Mouse (Mus musculus): Measurements from ENCODE around the gene Med19. TPM values are rescaled to one million over a fixed set of nuclear protein-coding genes. Genes with fewer than 3 reads are reported as not detected.
"Not testable (repeated sequence)": the region's sequence is repeated elsewhere in the genome, so short reads cannot be mapped to it uniquely, and the experiment has no call there.

Gene Med19
- polyA plus RNA-seq, 1 experiment from 2014 or later, result 55.4 TPM

DNA sequence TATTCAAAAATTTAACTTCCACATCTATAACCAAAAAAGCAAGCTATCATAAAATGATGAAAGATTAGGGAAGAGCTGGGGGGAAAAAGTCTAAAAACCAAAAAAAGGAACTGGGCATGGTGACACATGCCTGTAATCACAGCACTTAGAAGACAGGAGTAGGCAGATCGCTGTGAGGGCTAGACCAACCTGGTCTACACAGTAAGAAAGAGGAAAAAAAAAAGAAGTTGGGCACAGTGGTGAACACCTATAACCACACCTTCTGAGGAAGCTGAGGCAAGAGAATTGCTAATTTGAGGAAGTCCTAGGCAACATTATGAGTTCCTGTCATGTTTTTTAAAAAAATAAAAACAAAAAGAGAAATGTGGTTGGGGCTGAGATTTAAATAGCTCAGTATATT, 22.3 kb upstream of the Med19 start:
- H3K9ac ChIP-seq (ENCODE audit: low read length), result no peak overlapping the region
- no peak overlapping the region for H3K4me3 ChIP-seq (ENCODE audit: low read depth, low read length)
- no peaks in the 10 kb centered on the region for H3K36me3 ChIP-seq (ENCODE audit: control insufficient read depth, insufficient read depth, low read length)
- H3K4me1 ChIP-seq (ENCODE audit: control insufficient read depth, insufficient read depth, low read length), result no peaks in the 10 kb centered on the region
- ATAC-seq (ENCODE audit: insufficient number of reproducible peaks, low FRiP score, low TSS enrichment, low read depth) (no peak), DNase-seq (ENCODE audit: low spot score) (no peak)
- 81% methylated on average over 1 of the region's 1 CpGs for WGBS
- no peaks in the 10 kb centered on the region for H3K27me3 ChIP-seq (ENCODE audit: control insufficient read depth, insufficient read depth, low read length)
- H3K4me2 ChIP-seq (ENCODE audit: low read depth, severe bottlenecking), result no peak overlapping the region
- no peaks in the 10 kb centered on the region for H3K9me3 ChIP-seq (ENCODE audit: control insufficient read depth, low read length)
- no peak overlapping the region for H3K27ac ChIP-seq (replicated peaks; ENCODE audit: low read depth, low read length)

DNA sequence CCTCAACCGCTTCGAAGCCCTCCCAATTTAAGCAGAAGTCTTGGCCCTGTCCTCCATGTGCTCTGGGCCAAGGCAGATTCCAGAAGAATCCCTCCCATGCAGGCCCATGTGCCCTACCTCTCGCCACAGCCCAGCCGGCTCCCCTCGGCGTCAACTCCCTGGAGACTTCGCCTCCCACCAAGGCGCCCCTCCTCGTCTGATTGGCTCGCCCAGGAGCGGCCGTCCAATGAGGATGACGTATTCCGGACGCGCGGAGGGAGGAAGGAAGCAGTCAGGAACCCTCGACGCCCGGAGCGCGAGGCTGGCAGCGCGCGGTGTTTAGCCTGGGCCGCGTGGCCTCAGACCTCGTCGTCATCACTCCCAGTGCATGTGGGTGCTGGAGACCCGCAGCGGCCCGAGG, 19.4 kb upstream of the Med19 start, which contains the start of gene Btbd18:
Gene Btbd18, plus strand, starts transcription at position 274 of the 400 bp plus-strand sequence.
- ATAC-seq (ENCODE audit: insufficient number of reproducible peaks, low FRiP score, low TSS enrichment, low read depth) (no peak), DNase-seq (ENCODE audit: low spot score) (no peak)
- Histone ChIP-seq H3K36me3 (ENCODE audit: control insufficient read depth, insufficient read depth, low read length) (no peaks in the 10 kb centered on the region), H3K9ac (ENCODE audit: low read length) (no peak within 1 kb of the TSS), H3K9me3 (ENCODE audit: control insufficient read depth, low read length) (no peaks in the 10 kb centered on the region), H3K27me3 (ENCODE audit: control insufficient read depth, insufficient read depth, low read length) (no peaks in the 10 kb centered on the region), H3K4me2 (ENCODE audit: low read depth, severe bottlenecking) (no peak within 1 kb of the TSS), H3K4me1 (ENCODE audit: control insufficient read depth, insufficient read depth, low read length) (no peaks in the 10 kb centered on the region), H3K4me3 (ENCODE audit: low read depth, low read length) (no peak within 1 kb of the TSS), H3K27ac (replicated peaks; ENCODE audit: low read depth, low read length) (no peak within 1 kb of the TSS)
- WGBS, result 94% methylated on average over 32 of the region's 32 CpGs

DNA sequence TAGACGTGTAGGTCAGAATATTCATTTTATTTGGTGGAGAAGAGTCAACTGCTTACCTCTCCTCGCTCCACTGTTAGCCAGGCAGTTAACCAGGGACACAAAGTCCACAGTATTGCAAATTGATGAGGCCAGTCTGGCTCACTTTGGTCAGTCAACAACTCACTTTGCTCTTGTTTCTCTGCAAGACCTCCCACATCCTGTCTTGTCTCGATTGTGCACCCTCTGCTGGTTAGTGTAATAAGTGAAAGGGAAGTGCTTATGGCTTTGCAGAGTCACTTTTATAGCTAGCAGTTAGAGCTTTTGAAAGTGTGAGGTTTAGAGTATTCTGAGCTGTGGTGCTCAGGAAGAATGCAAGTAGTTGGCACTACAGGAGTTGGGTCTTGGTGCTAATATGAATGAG, 17.9 kb upstream of the Med19 start:
- no peak overlapping the region for H3K9ac ChIP-seq (ENCODE audit: low read length)
- 69% methylated on average over 3 of the region's 3 CpGs for WGBS

GRCm38 (mm10) chr2:84662866-84663265, 15.3 kb upstream of the Med19 start:
- H3K27me3 ChIP-seq (ENCODE audit: control insufficient read depth, insufficient read depth, low read length), result no peaks in the 10 kb centered on the region
- H3K4me2 ChIP-seq (ENCODE audit: low read depth, severe bottlenecking), result no peak overlapping the region
- H3K4me3 ChIP-seq (ENCODE audit: low read depth, low read length), result no peak overlapping the region
- no peak overlapping the region for H3K9ac ChIP-seq (ENCODE audit: low read length)
- no peaks in the 10 kb centered on the region for H3K4me1 ChIP-seq (ENCODE audit: control insufficient read depth, insufficient read depth, low read length)
- H3K9me3 ChIP-seq (ENCODE audit: control insufficient read depth, low read length), result no peaks in the 10 kb centered on the region
- H3K27ac ChIP-seq (replicated peaks; ENCODE audit: low read depth, low read length), result no peak overlapping the region
- ATAC-seq (ENCODE audit: insufficient number of reproducible peaks, low FRiP score, low TSS enrichment, low read depth), result no peak
- 28% methylated on average over 2 of the region's 2 CpGs for WGBS
- DNase-seq (ENCODE audit: low spot score), result peak; percentile 55
- H3K36me3 ChIP-seq (ENCODE audit: control insufficient read depth, insufficient read depth, low read length), result no peaks in the 10 kb centered on the region

More for the DNA sequence above, 17.9 kb upstream of the Med19 start:
- ATAC-seq (ENCODE audit: insufficient number of reproducible peaks, low FRiP score, low TSS enrichment, low read depth) (no peak), DNase-seq (ENCODE audit: low spot score) (no peak)
- H3K27ac ChIP-seq (replicated peaks; ENCODE audit: low read depth, low read length), result no peak overlapping the region
- no peaks in the 10 kb centered on the region for H3K4me1 ChIP-seq (ENCODE audit: control insufficient read depth, insufficient read depth, low read length)
- no peaks in the 10 kb centered on the region for H3K27me3 ChIP-seq (ENCODE audit: control insufficient read depth, insufficient read depth, low read length)
- H3K4me2 ChIP-seq (ENCODE audit: low read depth, severe bottlenecking), result no peak overlapping the region
- H3K4me3 ChIP-seq (ENCODE audit: low read depth, low read length), result no peak overlapping the region
- no peaks in the 10 kb centered on the region for H3K9me3 ChIP-seq (ENCODE audit: control insufficient read depth, low read length)
- H3K36me3 ChIP-seq (ENCODE audit: control insufficient read depth, insufficient read depth, low read length), result no peaks in the 10 kb centered on the region

GRCm38 (mm10) chr2:84666081-84666480, 12.1 kb upstream of the Med19 start:
- H3K27me3 ChIP-seq (ENCODE audit: control insufficient read depth, insufficient read depth, low read length), result no peaks in the 10 kb centered on the region
- peaks cover 5% of the 10 kb centered on the region for H3K4me1 ChIP-seq (ENCODE audit: control insufficient read depth, insufficient read depth, low read length)
- ATAC-seq (ENCODE audit: insufficient number of reproducible peaks, low FRiP score, low TSS enrichment, low read depth) (no peak), DNase-seq (ENCODE audit: low spot score) (no peak)
- H3K4me2 ChIP-seq (ENCODE audit: low read depth, severe bottlenecking), result no peak overlapping the region
- no peak overlapping the region for H3K9ac ChIP-seq (ENCODE audit: low read length)
- no peaks in the 10 kb centered on the region; the same call in 1 of the 2 replicates for H3K36me3 ChIP-seq (ENCODE audit: control insufficient read depth, insufficient read depth, low read length)
- no peaks in the 10 kb centered on the region for H3K9me3 ChIP-seq (ENCODE audit: control insufficient read depth, low read length)
- 66% methylated on average over 12 of the region's 12 CpGs for WGBS
- H3K27ac ChIP-seq (replicated peaks; ENCODE audit: low read depth, low read length), result no peak overlapping the region
- no peak overlapping the region for H3K4me3 ChIP-seq (ENCODE audit: low read depth, low read length)

- Histone ChIP-seq H3K4me3 (ENCODE audit: low read depth, low read length) (peak overlapping the region; percentile 89), H3K4me2 (ENCODE audit: low read depth, severe bottlenecking) (peak overlapping the region; percentile 69), H3K27me3 (ENCODE audit: control insufficient read depth, insufficient read depth, low read length) (no peaks in the 10 kb centered on the region), H3K27ac (replicated peaks; ENCODE audit: low read depth, low read length) (peak overlapping the region; percentile 94), H3K9ac (ENCODE audit: low read length) (peak overlapping the region; percentile 95), H3K36me3 (ENCODE audit: control insufficient read depth, insufficient read depth, low read length) (peaks cover 7% of the 10 kb centered on the region; the same call in 1 of the 2 replicates), H3K9me3 (ENCODE audit: control insufficient read depth, low read length) (no peaks in the 10 kb centered on the region), H3K4me1 (ENCODE audit: control insufficient read depth, insufficient read depth, low read length) (peaks cover 5% of the 10 kb centered on the region)
- DNase-seq (ENCODE audit: low spot score), result no peak
- peak; percentile 74 for ATAC-seq (ENCODE audit: insufficient number of reproducible peaks, low FRiP score, low TSS enrichment, low read depth)
- WGBS, result 3% methylated on average over 39 of the region's 39 CpGs
Observed at GRCm38 (mm10) chr2:84669828-84670568, 8.2 kb upstream of the Med19 start.

DNA sequence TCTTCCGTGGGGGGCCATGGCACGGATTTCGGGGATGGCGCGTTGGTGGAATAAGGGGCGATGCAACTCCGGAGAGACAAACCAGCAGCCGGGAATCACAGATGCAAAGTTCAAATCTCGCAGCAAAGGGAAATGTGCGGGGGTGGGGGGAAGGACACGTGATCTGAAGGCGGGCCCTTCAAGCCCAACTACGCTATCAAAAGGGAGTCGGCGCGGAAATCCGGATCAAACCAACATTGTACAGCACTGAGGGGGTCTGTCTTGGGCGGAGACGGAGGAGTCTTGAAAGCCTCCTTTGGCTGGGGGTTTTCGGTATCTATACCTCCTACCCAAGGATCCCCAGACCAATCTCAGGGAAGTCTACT, 7.7 kb upstream of the Med19 start, which contains the start of gene Selenoh:
Gene Selenoh, minus strand, starts transcription at position 202 of the 365 bp plus-strand sequence.
- H3K4me3 ChIP-seq (ENCODE audit: low read depth, low read length), result peak within 1 kb of the TSS; percentile 89
- no peaks in the 10 kb centered on the region for H3K27me3 ChIP-seq (ENCODE audit: control insufficient read depth, insufficient read depth, low read length)
- ATAC-seq (ENCODE audit: insufficient number of reproducible peaks, low FRiP score, low TSS enrichment, low read depth) (peak; percentile 93), DNase-seq (ENCODE audit: low spot score) (peak; percentile 93)
- H3K36me3 ChIP-seq (ENCODE audit: control insufficient read depth, insufficient read depth, low read length), result peaks cover 7% of the 10 kb centered on the region; the same call in 1 of the 2 replicates
- under 1% methylated on average over 20 of the region's 20 CpGs for WGBS
- H3K9ac ChIP-seq (ENCODE audit: low read length), result peak within 1 kb of the TSS; percentile 95
- H3K27ac ChIP-seq (replicated peaks; ENCODE audit: low read depth, low read length), result peak within 1 kb of the TSS; percentile 94
- peak within 1 kb of the TSS; percentile 69 for H3K4me2 ChIP-seq (ENCODE audit: low read depth, severe bottlenecking)
- peaks cover 5% of the 10 kb centered on the region for H3K4me1 ChIP-seq (ENCODE audit: control insufficient read depth, insufficient read depth, low read length)
- H3K9me3 ChIP-seq (ENCODE audit: control insufficient read depth, low read length), result no peaks in the 10 kb centered on the region

- not testable (repeated sequence) for ATAC-seq (ENCODE audit: insufficient number of reproducible peaks, low FRiP score, low TSS enrichment, low read depth); H3K27ac ChIP-seq (replicated peaks; ENCODE audit: low read depth, low read length); H3K36me3 ChIP-seq (ENCODE audit: control insufficient read depth, insufficient read depth, low read length); H3K9ac ChIP-seq (ENCODE audit: low read length); H3K4me1 ChIP-seq (ENCODE audit: control insufficient read depth, insufficient read depth, low read length); DNase-seq (ENCODE audit: low spot score); H3K27me3 ChIP-seq (ENCODE audit: control insufficient read depth, insufficient read depth, low read length); H3K9me3 ChIP-seq (ENCODE audit: control insufficient read depth, low read length); H3K4me3 ChIP-seq (ENCODE audit: low read depth, low read length); H3K4me2 ChIP-seq (ENCODE audit: low read depth, severe bottlenecking)
- 66% methylated on average over 4 of the region's 5 CpGs for WGBS
Observed at GRCm38 (mm10) chr2:84671535-84671934, 6.7 kb upstream of the Med19 start.
